Mouse (Mus musculus) liver, embryonic 14.5 days (tissue): ENCODE measurements around the gene Hspa12b.

Experiments
- CTCF ChIP-seq: IDR thresholded peaks from 2 replicates; pipeline ENCODE4 v1.5.1; 2016; ENCODE audit warnings: antibody characterized with exemption, low read depth, control low read depth
- EP300 ChIP-seq: IDR thresholded peaks from 2 replicates; pipeline ENCODE4 v1.6.1; 2016; ENCODE audit warnings: antibody characterized with exemption, low read depth

DNA sequence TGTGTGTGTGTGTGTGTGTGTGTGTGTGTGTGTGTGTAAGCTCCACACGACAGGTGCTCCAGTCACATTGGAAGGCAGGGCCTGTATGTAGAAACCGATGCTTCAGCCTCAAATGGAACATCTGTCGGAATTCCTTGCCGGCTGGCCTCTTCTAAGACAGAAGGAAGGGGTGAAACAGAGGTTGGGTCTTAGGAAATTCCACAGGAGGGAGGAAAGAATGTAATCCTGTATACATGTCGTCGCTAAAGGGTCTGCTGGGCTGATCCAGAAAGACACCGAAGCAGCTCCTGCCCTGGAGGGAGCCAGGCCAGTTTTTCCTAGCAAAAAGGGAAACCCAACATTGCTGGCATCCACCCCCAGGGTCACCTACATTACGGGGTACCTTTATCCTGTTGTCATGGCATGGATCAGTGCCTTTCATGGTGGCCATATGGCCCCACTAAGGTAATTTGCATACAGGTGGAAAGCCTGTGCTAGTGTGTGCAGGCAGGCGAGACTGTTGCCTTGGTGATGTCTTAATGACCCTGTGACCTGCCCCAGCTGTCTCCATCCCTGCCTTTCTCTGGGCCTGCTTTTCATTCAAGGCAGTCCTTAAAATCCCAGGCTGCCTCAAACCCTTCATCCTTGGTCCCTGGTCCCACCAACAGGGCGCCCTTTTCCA, 63.4 kb downstream of the Hspa12b start:
- TF ChIP-seq CTCF (no peak), EP300 (no peak)
